ENCODE assay signal across 9 mouse cellular contexts in the genomic region with DNA sequence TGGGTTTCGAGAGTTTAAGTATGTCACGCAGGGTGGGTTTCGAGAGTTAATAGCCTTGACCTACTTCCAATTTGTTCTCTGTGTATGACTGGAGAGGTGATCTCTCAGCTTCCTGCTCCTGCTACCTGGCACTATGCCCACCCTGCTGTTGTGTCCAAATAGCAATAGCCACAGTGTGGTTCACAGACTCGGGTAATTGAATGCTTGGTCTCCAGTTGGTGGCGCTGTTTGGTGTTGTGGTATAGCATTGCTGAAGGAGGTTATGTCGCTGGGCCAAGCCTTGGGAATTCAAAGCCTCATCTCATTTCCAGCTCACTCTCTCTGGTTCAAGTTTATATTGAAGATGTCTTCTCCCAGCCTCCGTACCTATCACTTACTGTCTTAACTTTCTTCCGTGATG.
A peak's percentile ranks its signal among the peaks of the same experiment; 100 is the strongest.
DNase-seq lines count a peak whose midpoint lies in the region; ATAC-seq lines count a peak whose summit lies in the region.
"Had no signal": no experiment of that assay in that cellular context is flagged by ENCODE, and none has a peak within 500 bp of the region (broad histone marks: within the 10 kb centered on the region; RNA-seq: fewer than 3 reads in every experiment).

No protein-coding gene starts in this region.

- H3K4me3 ChIP-seq in lung, embryonic 16.5 days (ENCODE audit: low read length): no peak overlapping the region
- no peak overlapping the region for H3K4me3 ChIP-seq in forebrain, embryonic 15.5 days

- no peak overlapping the region for H3K4me2 ChIP-seq in lung, embryonic 16.5 days (ENCODE audit: low read depth, low read length)
- H3K4me2 ChIP-seq in forebrain, embryonic 15.5 days (replicated peaks): no peak overlapping the region

- H3K4me1 ChIP-seq in lung, embryonic 16.5 days (replicated peaks; ENCODE audit: control insufficient read depth, insufficient read depth, low read length): peaks cover 27% of the 10 kb centered on the region
- peaks cover 5% of the 10 kb centered on the region for H3K4me1 ChIP-seq in forebrain, embryonic 15.5 days

- no peaks in the 10 kb centered on the region for H3K27me3 ChIP-seq in lung, embryonic 16.5 days (ENCODE audit: control insufficient read depth, insufficient read depth, low read depth, low read length)
- no peaks in the 10 kb centered on the region for H3K27me3 ChIP-seq in forebrain, embryonic 15.5 days

- H3K27ac ChIP-seq in lung, embryonic 16.5 days (ENCODE audit: low read length): 0 out of 2 replicates have a peak overlapping the region, but pooled peaks have one; percentile 40
- H3K27ac ChIP-seq in forebrain, embryonic 15.5 days (replicated peaks): no peak overlapping the region
- H3K27ac ChIP-seq: liver, embryonic 14.5 days had no signal

- H3K9me3 ChIP-seq in lung, embryonic 16.5 days (ENCODE audit: control insufficient read depth, low read length): no peaks in the 10 kb centered on the region
- H3K9me3 ChIP-seq in forebrain, embryonic 15.5 days: no peaks in the 10 kb centered on the region

- H3K9ac ChIP-seq in lung, embryonic 16.5 days (ENCODE audit: low read length): no peak overlapping the region
- H3K9ac ChIP-seq in forebrain, embryonic 15.5 days (replicated peaks): no peak overlapping the region
- H3K9ac ChIP-seq: liver, embryonic 14.5 days had no signal

- 60% methylated on average over 8 of the region's 8 CpGs for WGBS in lung, embryonic 16.5 days
- 71% methylated on average over 8 of the region's 8 CpGs for WGBS in forebrain, embryonic 15.5 days

- ATAC-seq in lung, embryonic 16.5 days (ENCODE audit: low read depth): 0 out of 2 replicates have a peak, but pooled peaks have one; percentile 21
- ATAC-seq in forebrain, embryonic 15.5 days (replicated peaks): no peak

- H3K36me3 ChIP-seq in lung, embryonic 16.5 days (ENCODE audit: control insufficient read depth, insufficient read depth, low read length): no peaks in the 10 kb centered on the region
- H3K36me3 ChIP-seq in forebrain, embryonic 15.5 days: no peaks in the 10 kb centered on the region

- DNase-seq in layer of hippocampus, postnatal 10 days (ENCODE audit: low spot score in 2 of 2): peak; percentile 40 to 47
- DNase-seq in layer of hippocampus, adult 9-10 months (ENCODE audit: low spot score): no peak
- peak; percentile 61 for DNase-seq in R1 (ENCODE audit: low read depth, low spot score)
- peak; percentile 86 for DNase-seq in cerebellum, adult 9-11 months
- DNase-seq in spleen, postnatal 4 days (ENCODE audit: low spot score in 2 of 2): no peak
- DNase-seq in thymus, postnatal 14 days: no peak

Comparison
In these comparisons a context has a peak if more than half of its experiments do, and no peak if none do; other contexts are left out.
1. DNase-seq: peak in layer of hippocampus, postnatal 10 days (2 of 2), R1 (single experiment) and cerebellum, adult 9-11 months (single experiment); none in layer of hippocampus, adult 9-10 months (single experiment), spleen, postnatal 4 days (0 of 2) and thymus, postnatal 14 days (single experiment).